Mouse (Mus musculus) thymus, postnatal 0 days (tissue): ENCODE results near the gene Gm29866. TPM values are rescaled to one million over a fixed set of nuclear protein-coding genes. Genes with fewer than 3 reads are reported as not detected.
"Not testable (repeated sequence)": the region's sequence is repeated elsewhere in the genome, so short reads cannot be mapped to it uniquely, and the experiment has no call there.

Experiments used
- DNase-seq: peaks from one replicate; pipeline ENCODE4 v3.0.0-alpha.2; 2015; ENCODE audit warnings: low spot score
- polyA plus RNA-seq: library from polyadenylated mRNA; unstranded; fragments of >200 nt; fragmentation: Nextera tagmentation; extraction: Ambion mirVana; gene quantifications from 2 replicates; pipeline ENCODE4 v1.2.1, GENCODE M21; 2015

Gene Gm29866
- not detected in 2 replicates for polyA plus RNA-seq

GRCm38 (mm10) chrY:20993557-20993956, at the start of gene Gm29866:
TSS of gene Gm29866 (minus strand) at chrY:20993657.
- DNase-seq: not testable (repeated sequence)

Other genes starting within 250 kb of the Gm29866 start
- not detected in 2 replicates for gene Gm20909, start 170.9 kb upstream of the Gm29866 start, polyA plus RNA-seq
- not detected in 2 replicates for gene Gm20865, start 247.9 kb upstream of the Gm29866 start, polyA plus RNA-seq